ENCODE assay signal across 16 mouse cellular contexts in genomic region chr6:103558037-103558893, GRCm38 (mm10). TPM values are rescaled to one million over a fixed set of nuclear protein-coding genes. Genes with fewer than 3 reads are reported as not detected.
A peak's percentile ranks its signal among the peaks of the same experiment; 100 is the strongest.
DNase-seq lines count a peak whose midpoint lies in the region; ATAC-seq and TF ChIP-seq lines count a peak whose summit lies in the region.
"Had no signal": no experiment of that assay in that cellular context is flagged by ENCODE, and none has a peak within 500 bp of the region (broad histone marks: within the 10 kb centered on the region; RNA-seq: fewer than 3 reads in every experiment).

No protein-coding gene starts in this region.

- no peak for TF ChIP-seq CTCF in brain, embryonic 14.5 days (IDR thresholded peaks at IDR 0.05; ENCODE audit: borderline replicate concordance, extremely low read depth, insufficient read depth, insufficient read length)
- TF ChIP-seq CTCF in hindbrain, postnatal 0 days (IDR thresholded peaks at IDR 0.05; ENCODE audit: low read depth) = no peak

- 61% methylated on average over 5 of the region's 5 CpGs for WGBS in heart, embryonic 14.5 days
- 18% methylated on average over 5 of the region's 5 CpGs for WGBS in forebrain, embryonic 14.5 days
- WGBS in hindbrain, postnatal 0 days = 21% methylated on average over 5 of the region's 5 CpGs

- H3K27ac ChIP-seq in heart, embryonic 14.5 days (replicated peaks in 1 of 2; ENCODE audit: control insufficient read depth in 1 of 2, insufficient read depth in 1 of 2, low read depth in 2 of 2, low read length in 2 of 2) = no peak overlapping the region
- H3K27ac ChIP-seq in forebrain, embryonic 14.5 days (ENCODE audit: low read depth, low read length) = peak overlapping the region; percentile 22; the same call in 1 of the 2 replicates
- peak overlapping the region; percentile 74 for H3K27ac ChIP-seq in hindbrain, postnatal 0 days
- H3K27ac ChIP-seq: embryonic facial prominence, embryonic 10.5 days; limb, embryonic 15.5 days; stomach, postnatal 0 days had no signal

- H3K9ac ChIP-seq in heart, embryonic 14.5 days (ENCODE audit: low read length) = no peak overlapping the region
- H3K9ac ChIP-seq in forebrain, embryonic 14.5 days (ENCODE audit: low read length) = no peak overlapping the region
- H3K9ac ChIP-seq in hindbrain, postnatal 0 days (replicated peaks; ENCODE audit: low read length) = no peak overlapping the region
- H3K9ac ChIP-seq: limb, embryonic 15.5 days; liver, postnatal 0 days had no signal

- H3K4me2 ChIP-seq in heart, embryonic 14.5 days (ENCODE audit: low read length) = peak overlapping the region; percentile 17; the same call in 1 of the 2 replicates
- peak overlapping the region; percentile 14; the same call in 1 of the 2 replicates for H3K4me2 ChIP-seq in forebrain, embryonic 14.5 days (ENCODE audit: low read length)
- H3K4me2 ChIP-seq in hindbrain, postnatal 0 days (ENCODE audit: low read depth, low read length) = peak overlapping the region; percentile 44
- H3K4me2 ChIP-seq: limb, embryonic 15.5 days had no signal

- ATAC-seq in heart, embryonic 14.5 days (ENCODE audit: insufficient number of reproducible peaks, insufficient read depth, low FRiP score, low read depth) = no peak
- peak; percentile 70; the same call in 1 of the 2 replicates for ATAC-seq in forebrain, embryonic 14.5 days
- ATAC-seq in hindbrain, postnatal 0 days = peak; percentile 70
- ATAC-seq: inflammation-experienced regulatory T-cells, adult 6 months; liver, postnatal 0 days had no signal

- peaks cover 0 to 6% of the 10 kb centered on the region in 2 experiments; a peak in 2 of 4 replicates for H3K4me1 ChIP-seq in heart, embryonic 14.5 days (ENCODE audit: control insufficient read depth in 2 of 2, insufficient read depth in 2 of 2, low read length in 2 of 2)
- peaks cover 12% of the 10 kb centered on the region for H3K4me1 ChIP-seq in forebrain, embryonic 14.5 days (ENCODE audit: control insufficient read depth, insufficient read depth, low read length)
- H3K4me1 ChIP-seq in hindbrain, postnatal 0 days (ENCODE audit: insufficient read depth, low read length) = peaks cover 18% of the 10 kb centered on the region
- H3K4me1 ChIP-seq: embryonic facial prominence, embryonic 10.5 days; limb, embryonic 15.5 days had no signal

- H3K9me3 ChIP-seq in heart, embryonic 14.5 days (ENCODE audit: control insufficient read depth, low read length) = no peaks in the 10 kb centered on the region
- no peaks in the 10 kb centered on the region for H3K9me3 ChIP-seq in forebrain, embryonic 14.5 days (replicated peaks; ENCODE audit: control insufficient read depth, low read length)
- no peaks in the 10 kb centered on the region for H3K9me3 ChIP-seq in hindbrain, postnatal 0 days (ENCODE audit: low read length)
- H3K9me3 ChIP-seq: embryonic facial prominence, embryonic 10.5 days; G1E; limb, embryonic 15.5 days had no signal

- DNase-seq in heart, postnatal 36 days = no peak
- peak; percentile 64 for DNase-seq in brain, embryonic 14.5 days (ENCODE audit: low read depth)
- DNase-seq in forebrain, embryonic 14.5 days (ENCODE audit: low spot score) = no peak
- DNase-seq in hindbrain, postnatal 0 days (ENCODE audit: low spot score) = peak; percentile 8
- DNase-seq in adipocyte (ENCODE audit: low spot score) = no peak
- no peak for DNase-seq in urinary bladder, adult 18-20 months (ENCODE audit: low spot score in 2 of 2)
- DNase-seq in adrenal gland, postnatal 25 days = no peak
- DNase-seq: liver, postnatal 0 days; thymus, postnatal 14 days had no signal

- no peaks in the 10 kb centered on the region for H3K36me3 ChIP-seq in heart, embryonic 14.5 days (ENCODE audit: control insufficient read depth, insufficient read depth, low read length)
- no peaks in the 10 kb centered on the region for H3K36me3 ChIP-seq in forebrain, embryonic 14.5 days (ENCODE audit: control insufficient read depth, insufficient read depth, low read length)
- no peaks in the 10 kb centered on the region for H3K36me3 ChIP-seq in hindbrain, postnatal 0 days (ENCODE audit: insufficient read depth, low read length)
- H3K36me3 ChIP-seq: embryonic facial prominence, embryonic 10.5 days; G1E; limb, embryonic 15.5 days had no signal

- no peaks in the 10 kb centered on the region for H3K27me3 ChIP-seq in heart, embryonic 14.5 days (ENCODE audit: control insufficient read depth, insufficient read depth, low read length)
- no peaks in the 10 kb centered on the region for H3K27me3 ChIP-seq in forebrain, embryonic 14.5 days (replicated peaks; ENCODE audit: control insufficient read depth, insufficient read depth, low read length)
- H3K27me3 ChIP-seq in hindbrain, postnatal 0 days (ENCODE audit: insufficient read depth, low read length) = no peaks in the 10 kb centered on the region
- H3K27me3 ChIP-seq: limb, embryonic 15.5 days had no signal

- TF ChIP-seq POLR2A in brain, embryonic 14.5 days (IDR thresholded peaks at IDR 0.05; ENCODE audit: borderline replicate concordance, extremely low read depth, insufficient read depth, insufficient read length, poor library complexity, severe bottlenecking) = no peak

- no peak overlapping the region for H3K4me3 ChIP-seq in heart, embryonic 14.5 days (ENCODE audit: control insufficient read depth in 1 of 2, insufficient read depth in 1 of 2, low read depth in 1 of 2, low read length in 2 of 2)
- H3K4me3 ChIP-seq in forebrain, embryonic 14.5 days (ENCODE audit: low read depth, low read length) = no peak overlapping the region
- no peak overlapping the region for H3K4me3 ChIP-seq in hindbrain, postnatal 0 days (ENCODE audit: low read length)
- H3K4me3 ChIP-seq: embryonic facial prominence, embryonic 10.5 days; erythroblast, embryonic 14.5 days; limb, embryonic 15.5 days had no signal

- intact Hi-C loops in heart, postnatal 36 days (cut with DNase I) = no loop called here

RNA-seq across cellular contexts. Expression of gene Chl1, which starts 47.9 kb away (rescaled TPM):
- 0.42 TPM in 1 of 2 replicates, not detected in the other for polyA plus RNA-seq in heart, embryonic 14.5 days (2014; fragmentation: Nextera tagmentation; extraction: Ambion mirVana)
- 1 to 10 TPM; 1.0 to 1.5 TPM for total RNA-seq in heart, postnatal 36 days (2021)
- 63.5 and 104 TPM in 2 replicates for polyA plus RNA-seq in brain, embryonic 14.5 days (2012; rRNA removed)
- 77.0 and 111 TPM in 2 replicates for polyA plus RNA-seq in forebrain, embryonic 14.5 days (2014; fragmentation: Nextera tagmentation; extraction: Ambion mirVana)
- total RNA-seq in hindbrain, postnatal 0 days (2014; rRNA removed) = 172 and 214 TPM in 2 replicates
- polyA plus RNA-seq in hindbrain, postnatal 0 days (2015; fragmentation: Nextera tagmentation; extraction: Ambion mirVana) = 154 and 157 TPM in 2 replicates
- 2.3 and 3.2 TPM in 2 replicates for total RNA-seq in adrenal gland, postnatal 25 days (2021)
- polyA plus RNA-seq: G1E; liver, postnatal 0 days had no signal

Comparison
In these comparisons a context has a peak if more than half of its experiments do, and no peak if none do; other contexts are left out.
1. H3K27ac ChIP-seq: peak in forebrain, embryonic 14.5 days (single experiment) and hindbrain, postnatal 0 days (single experiment); none in heart, embryonic 14.5 days (0 of 2).
2. DNase-seq: peak in brain, embryonic 14.5 days (single experiment) and hindbrain, postnatal 0 days (single experiment); none in heart, postnatal 36 days (0 of 2), forebrain, embryonic 14.5 days (single experiment), adipocyte (single experiment), urinary bladder, adult 18-20 months (0 of 2) and adrenal gland, postnatal 25 days (single experiment).
3. RNA of gene Chl1, which starts 47.9 kb away (polyA plus RNA-seq): 154 to 157 TPM in hindbrain, postnatal 0 days, 63.5 to 104 TPM in brain, embryonic 14.5 days and 77.0 to 111 TPM in forebrain, embryonic 14.5 days; 0.42 TPM in heart, embryonic 14.5 days; every median in the first group is over 10 times any median in the second.
4. Peak in every context shown above with its lines, with median percentiles within 50 percentile points of each other: H3K4me2 ChIP-seq.